Mouse (Mus musculus): ENCODE results near the gene Gstm3.

The Gstm3 gene

DNA sequence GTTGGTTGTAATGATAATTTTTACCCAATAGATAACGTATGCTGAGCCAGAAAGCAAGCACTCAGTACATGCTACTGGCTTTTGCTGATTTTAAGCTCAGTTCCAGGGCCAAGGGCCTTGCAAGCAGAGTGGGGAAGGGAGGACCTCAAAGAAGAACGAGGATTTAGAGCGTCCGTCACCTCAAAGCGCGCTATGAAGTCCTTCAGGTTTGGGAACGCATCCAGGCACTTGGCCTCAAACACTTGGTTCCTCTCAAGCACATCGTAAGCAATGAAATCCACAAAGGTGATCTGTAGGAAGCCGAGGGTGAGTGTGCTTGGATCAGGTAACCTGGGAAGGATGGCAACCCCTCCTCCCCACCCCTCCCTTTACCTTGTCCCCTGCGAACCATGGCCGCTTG lies 40.4 kb downstream of the Gstm3 start:
- ChIA-PET CTCF (interaction anchor here in 1 of 4 experiments (0.6 to 1.4 kb wide), 4 partner anchors 11 to 302 kb away, joined by 3 to 6 read pairs (median 3); partner anchors contain the start of genes Gstm1 and Gstm6), POLR2A (interaction anchor here in 1 of 4 experiments (1.5 kb wide), 1 partner anchor 68 kb away, joined by 4 read pairs; no protein-coding TSS in a partner anchor)

DNA sequence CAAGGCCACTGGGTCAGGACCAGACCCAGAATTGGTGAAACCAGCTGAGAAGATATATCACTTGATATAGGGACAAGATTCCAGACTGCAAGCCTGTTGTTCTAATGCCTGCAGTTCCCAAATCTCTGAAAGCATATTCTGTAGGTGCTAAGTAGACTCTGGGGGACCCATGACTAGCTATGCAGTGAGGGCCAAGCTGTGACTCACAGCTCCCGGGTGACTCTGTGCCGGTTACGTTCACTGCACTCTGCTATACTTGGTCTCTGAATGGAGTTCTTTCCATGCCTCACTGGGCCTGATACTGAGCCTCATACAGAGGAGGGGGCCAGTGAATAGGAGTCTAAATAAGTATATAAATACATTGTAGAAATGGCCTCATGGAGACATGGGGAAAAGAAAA lies 41.2 kb downstream of the Gstm3 start:
- ChIA-PET POLR2A (no interaction called here), CTCF (interaction anchor here in 3 of 4 experiments (0.5 to 1.0 kb wide), 4 partner anchors 10 to 130 kb away, joined by 3 to 14 read pairs (median 3); partner anchors contain the start of gene Gstm6 (in 1 of the 3))

DNA sequence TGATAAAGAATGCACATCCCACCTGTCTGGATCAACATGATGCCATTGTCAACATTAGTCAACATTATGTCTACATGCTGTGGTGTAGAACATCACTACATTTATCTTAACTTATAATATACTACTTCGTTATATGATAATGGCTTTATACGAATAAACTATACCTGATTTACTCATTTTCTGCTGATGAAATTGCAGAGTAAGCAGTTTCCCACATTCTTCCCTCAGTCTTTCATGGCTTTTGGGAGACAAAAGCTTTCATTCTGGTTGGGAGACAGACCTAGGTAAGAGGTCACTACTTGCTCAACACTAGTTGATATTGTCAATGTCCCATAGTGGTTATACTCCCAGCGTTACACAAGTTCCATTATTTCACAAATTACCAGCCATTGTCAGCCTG lies 43.7 kb downstream of the Gstm3 start:
- ChIA-PET CTCF (interaction anchor here in 1 of 4 experiments (1.8 kb wide), 1 partner anchor 58 kb away, joined by 4 read pairs; no protein-coding TSS in a partner anchor), POLR2A (interaction anchor here in 3 of 4 experiments (0.6 to 1.3 kb wide), 3 partner anchors 8 to 92 kb away, joined by 3 read pairs; partner anchors contain the start of gene Gstm1 (in 1 of the 3))

DNA sequence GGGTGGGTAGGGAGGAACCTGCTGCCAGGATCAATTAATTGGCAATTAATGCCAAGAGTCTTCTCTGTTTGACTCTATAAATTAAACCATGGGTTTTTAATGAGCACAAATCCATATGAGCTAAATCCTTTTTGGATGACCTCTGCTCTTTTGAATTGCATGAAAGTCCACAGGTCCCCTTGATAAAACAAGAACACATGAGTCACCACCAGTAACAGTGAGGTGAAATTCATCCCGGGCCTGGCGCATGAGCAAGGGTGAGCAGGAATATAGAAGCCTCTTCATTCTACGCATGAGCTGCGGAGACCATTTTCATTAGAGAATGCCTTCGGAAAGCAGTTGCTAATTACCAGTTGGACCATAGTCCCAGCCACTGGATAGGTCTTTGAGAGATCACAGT lies 48.7 kb downstream of the Gstm3 start:
- CTCF ChIA-PET: interaction anchor here in 2 of 4 experiments (0.6 to 2.5 kb wide), 4 partner anchors 53 to 464 kb away, joined by 3 to 9 read pairs (median 4); no protein-coding TSS in a partner anchor
- POLR2A ChIA-PET: interaction anchor here in 3 of 4 experiments (0.6 to 2.2 kb wide), 6 partner anchors 10 to 587 kb away, joined by 3 to 11 read pairs (median 3); partner anchors contain the start of genes Gstm7 (in 1 of the 3) and Psma5 (in 1 of the 3)

DNA sequence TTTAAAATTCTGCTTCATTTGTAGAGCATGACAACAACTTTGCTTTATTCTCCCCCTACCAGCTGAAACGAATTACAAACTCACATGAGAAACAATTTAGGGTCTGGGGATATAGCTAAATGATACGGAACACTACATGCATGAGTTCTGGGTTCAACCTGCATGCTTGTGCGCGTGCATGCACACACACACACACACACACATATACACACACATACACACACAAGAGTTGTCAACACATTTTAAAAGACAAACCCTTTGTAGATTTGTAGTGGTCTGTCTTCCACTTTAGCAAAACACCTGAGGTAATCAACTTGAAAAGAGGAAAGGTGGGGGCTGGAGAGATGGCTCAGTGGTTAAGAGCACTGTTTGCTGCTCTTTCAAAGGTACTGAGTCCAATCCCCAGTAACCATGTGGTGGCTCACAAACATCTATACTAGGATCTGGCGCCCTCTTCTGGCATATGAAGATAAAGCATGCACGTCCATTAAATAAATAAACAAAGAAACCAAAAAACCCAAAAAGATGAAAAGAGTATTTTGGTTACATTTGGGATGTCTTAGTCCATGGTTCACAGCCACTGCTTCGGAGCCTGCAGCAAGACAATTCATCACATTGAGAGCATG lies 51.2 kb downstream of the Gstm3 start:
- POLR2A ChIA-PET: interaction anchor here in 3 of 4 experiments (0.6 to 1.7 kb wide), 8 partner anchors 7 to 339 kb away, joined by 3 to 4 read pairs (median 3); partner anchors contain the start of genes Gstm7 (in 2 of the 3), Ampd2 (in 1 of the 3) and Psma5 (in 1 of the 3)
- CTCF ChIA-PET: interaction anchor here (0.6 to 3.1 kb wide), 33 partner anchors 10 to 1112 kb away, joined by 3 to 18 read pairs (median 4); partner anchors contain the start of genes Gstm6 (in 2 of the 4) and Gstm7 (in 2 of the 4)

DNA sequence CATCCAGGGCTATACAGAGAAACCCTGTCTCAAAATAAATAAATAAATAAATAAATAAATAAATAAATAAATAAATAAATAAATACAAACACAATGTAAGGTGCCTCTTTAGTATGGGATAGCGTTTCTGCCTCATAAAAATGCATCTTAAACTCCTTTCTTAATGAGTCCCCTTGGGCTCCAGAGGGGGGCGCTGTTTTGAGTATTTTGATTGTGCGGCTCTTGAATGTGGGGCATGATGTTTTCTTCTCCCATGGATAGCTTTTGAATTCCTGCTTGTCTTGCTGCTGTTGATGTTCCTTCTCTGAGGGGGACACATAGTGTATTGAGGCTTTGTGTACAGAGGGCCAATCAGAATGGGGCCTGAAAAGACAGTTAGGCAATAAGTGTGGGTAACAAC lies 52.0 kb downstream of the Gstm3 start:
- ChIA-PET CTCF (interaction anchor here (0.6 to 3.1 kb wide), 25 partner anchors 9 to 1425 kb away, joined by 3 to 18 read pairs (median 4); partner anchors contain the start of genes Gstm6 (in 2 of the 4) and Gstm7 (in 2 of the 4)), POLR2A (interaction anchor here in 3 of 4 experiments (0.6 to 1.7 kb wide), 10 partner anchors 8 to 340 kb away, joined by 3 to 5 read pairs (median 3); partner anchors contain the start of genes Gstm7 (in 2 of the 3), Ampd2 (in 1 of the 3), Atxn7l2 (in 1 of the 3) and Gstm6 (in 1 of the 3))

DNA sequence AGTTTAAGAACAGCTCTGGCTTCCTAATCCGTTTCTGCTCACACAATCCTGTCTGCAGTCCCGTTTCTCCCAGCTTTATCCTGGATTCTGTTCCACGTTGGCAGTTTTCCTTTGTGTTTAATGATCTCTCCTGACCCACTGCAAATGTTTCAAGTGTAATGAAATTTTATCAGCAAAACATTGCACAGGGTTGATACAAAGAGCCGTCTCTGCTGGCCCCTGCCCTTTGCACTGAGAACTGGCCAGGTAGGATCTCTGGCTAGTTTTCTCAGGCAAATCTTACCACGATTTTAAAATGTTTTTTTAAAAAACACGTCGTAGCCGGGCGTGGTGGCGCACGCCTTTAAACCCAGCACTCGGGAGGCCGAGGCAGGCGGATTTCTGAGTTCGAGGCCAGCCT lies 52.4 kb downstream of the Gstm3 start:
- ChIA-PET POLR2A (interaction anchor here in 2 of 4 experiments (0.8 to 1.6 kb wide), 4 partner anchors 27 to 340 kb away, joined by 3 to 5 read pairs (median 3); partner anchors contain the start of genes Atxn7l2 (in 1 of the 2), Gstm6 (in 1 of the 2) and Psma5 (in 1 of the 2)), CTCF (interaction anchor here (0.9 to 3.1 kb wide), 10 partner anchors 14 to 53 kb away, joined by 3 to 18 read pairs (median 8); partner anchors contain the start of genes Gstm6 (in 1 of the 4) and Gstm7 (in 1 of the 4))

Data from embryonic stem cell, embryonic (primary cell).